Mouse (Mus musculus) midbrain, embryonic 11.5 days (tissue): ENCODE measurements around the gene Slc41a3. TPM values are rescaled to one million over a fixed set of nuclear protein-coding genes. Genes with fewer than 3 reads are reported as not detected.

Source experiments
- ATAC-seq: fragments of 200-750 bp; cut with Nextera tagmentation; 2 replicates; pipeline ENCODE4 v1.8.0; 2017; ENCODE audit warnings: moderate TSS enrichment, moderate library complexity; ENCODE audit not compliant: low FRiP score
- DNase-seq: peaks from one replicate; pipeline ENCODE4 v3.0.0; 2015; ENCODE audit warnings: low spot score; ENCODE audit errors: missing footprints
- H3K27ac ChIP-seq: fragments of 300-500 bp; sonication (generic); 2 replicates; pipeline ENCODE4 v1.5.1; 2014; ENCODE audit warnings: low read depth, low read length
- H3K27me3 ChIP-seq: fragments of 300-500 bp; sonication (generic); 2 replicates; pipeline ENCODE4 v1.6.1; 2014; ENCODE audit warnings: mild to moderate bottlenecking, low read length, moderate library complexity, mixed read lengths; ENCODE audit not compliant: control insufficient read depth, insufficient read depth
- H3K36me3 ChIP-seq: fragments of 300-500 bp; sonication (generic); 2 replicates; pipeline ENCODE4 v1.6.1; 2014; ENCODE audit warnings: mild to moderate bottlenecking, low read length, moderate library complexity, mixed read lengths; ENCODE audit not compliant: control insufficient read depth, insufficient read depth
- H3K4me1 ChIP-seq: fragments of 300-500 bp; sonication (generic); 2 replicates; pipeline ENCODE4 v1.6.1; 2014; ENCODE audit warnings: low read length; ENCODE audit not compliant: control insufficient read depth, insufficient read depth
- H3K4me2 ChIP-seq: fragments of 300-500 bp; sonication (generic); 2 replicates; pipeline ENCODE4 v1.6.1; 2014; ENCODE audit warnings: mild to moderate bottlenecking, moderate library complexity
- H3K4me3 ChIP-seq: fragments of 300-500 bp; sonication (generic); 2 replicates; pipeline ENCODE4 v1.5.1; 2014; ENCODE audit warnings: low read depth, low read length
- H3K9ac ChIP-seq: fragments of 300-500 bp; sonication (generic); 2 replicates; pipeline ENCODE4 v1.6.1; 2014; ENCODE audit warnings: low read length
- H3K9me3 ChIP-seq: fragments of 300-500 bp; sonication (generic); 2 replicates; pipeline ENCODE4 v1.6.1; 2016; ENCODE audit warnings: low read length; ENCODE audit not compliant: control insufficient read depth
- WGBS: fragments of 180-500 bp; shearing (Covaris S2); extraction: QIAGEN DNeasy Blood & Tissue Kit; methylation state at CpG from one replicate; pipeline ENCODE4 v1.1.7; 2014; 5-methylcytosine and 5-hydroxymethylcytosine counted together
- polyA plus RNA-seq: library from polyadenylated mRNA; unstranded; fragments of >200 nt; fragmentation: Nextera tagmentation; extraction: Ambion mirVana; gene quantifications from 2 replicates; pipeline ENCODE4 v1.2.1, GENCODE M21; 2014

Slc41a3 gene
- polyA plus RNA-seq, 1 experiment from 2014 or later = 2.7 TPM

- Histone ChIP-seq H3K36me3 (no peaks in the 10 kb centered on the region), H3K4me3 (peak overlapping the region; percentile 57), H3K4me2 (peak overlapping the region; percentile 77), H3K27ac (no peak overlapping the region), H3K9me3 (no peaks in the 10 kb centered on the region), H3K9ac (peak overlapping the region; percentile 75), H3K27me3 (peaks cover 10% of the 10 kb centered on the region), H3K4me1 (peaks cover 8% of the 10 kb centered on the region)
- no peak for DNase-seq
- 14% methylated on average over 5 of the region's 5 CpGs for WGBS
- no peak for ATAC-seq
Measured at GRCm38 (mm10) chr6:90605298-90605665, 757 bp downstream of the Slc41a3 start.

DNA sequence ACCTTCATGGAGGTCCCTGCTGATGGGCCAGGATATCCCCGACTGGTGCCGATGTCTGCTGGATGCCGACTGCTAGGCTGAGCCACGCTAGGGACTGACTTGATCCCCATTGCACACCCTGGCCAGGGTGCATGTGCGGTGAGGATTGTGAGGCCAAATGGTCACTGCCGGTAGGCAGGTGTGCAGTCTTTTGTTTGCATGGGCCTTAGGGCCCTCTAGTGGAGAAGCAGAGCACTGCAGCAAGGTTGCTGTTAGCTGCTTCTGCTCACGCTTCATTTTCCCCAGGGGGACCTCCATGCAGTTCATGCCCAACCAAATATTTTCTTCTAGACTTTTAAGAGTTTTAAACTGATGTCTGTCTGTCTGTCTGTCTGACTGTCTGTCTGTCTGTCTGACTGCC is 2.0 kb downstream of the Slc41a3 start:
- Histone ChIP-seq H3K9me3 (no peaks in the 10 kb centered on the region), H3K4me3 (no peak overlapping the region), H3K36me3 (no peaks in the 10 kb centered on the region), H3K9ac (no peak overlapping the region), H3K4me1 (peaks cover 8% of the 10 kb centered on the region), H3K27ac (no peak overlapping the region), H3K27me3 (peaks cover 10% of the 10 kb centered on the region), H3K4me2 (no peak overlapping the region)
- ATAC-seq = no peak
- DNase-seq = peak; percentile 96
- WGBS = 29% methylated on average over 7 of the region's 7 CpGs

GRCm38 (mm10) chr6:90607196-90607595 is 2.7 kb downstream of the Slc41a3 start:
- H3K27ac ChIP-seq = no peak overlapping the region
- ATAC-seq = no peak
- peaks cover 10% of the 10 kb centered on the region for H3K27me3 ChIP-seq
- H3K36me3 ChIP-seq = no peaks in the 10 kb centered on the region
- DNase-seq = peak; percentile 89
- no peak overlapping the region for H3K9ac ChIP-seq
- H3K4me1 ChIP-seq = peaks cover 8% of the 10 kb centered on the region
- H3K4me3 ChIP-seq = no peak overlapping the region
- H3K4me2 ChIP-seq = no peak overlapping the region
- no peaks in the 10 kb centered on the region for H3K9me3 ChIP-seq
- WGBS = 23% methylated on average over 5 of the region's 5 CpGs

GRCm38 (mm10) chr6:90608186-90608585 is 3.7 kb downstream of the Slc41a3 start:
- peaks cover 10% of the 10 kb centered on the region for H3K27me3 ChIP-seq

GRCm38 (mm10) chr6:90610248-90610647 is 5.7 kb downstream of the Slc41a3 start:
- DNase-seq (no peak), ATAC-seq (no peak)
- Histone ChIP-seq H3K4me3 (no peak overlapping the region), H3K4me1 (peaks cover 3% of the 10 kb centered on the region), H3K27me3 (peaks cover 10% of the 10 kb centered on the region), H3K36me3 (no peaks in the 10 kb centered on the region), H3K9ac (no peak overlapping the region), H3K27ac (no peak overlapping the region), H3K9me3 (no peaks in the 10 kb centered on the region), H3K4me2 (no peak overlapping the region)
- 89% methylated on average over 5 of the region's 5 CpGs for WGBS

More at GRCm38 (mm10) chr6:90608186-90608585, 3.7 kb downstream of the Slc41a3 start:
- peak; percentile 77 for DNase-seq
- no peak for ATAC-seq
- Histone ChIP-seq H3K4me2 (no peak overlapping the region), H3K4me3 (no peak overlapping the region), H3K27ac (no peak overlapping the region), H3K4me1 (peaks cover 8% of the 10 kb centered on the region), H3K9ac (no peak overlapping the region), H3K36me3 (no peaks in the 10 kb centered on the region), H3K9me3 (no peaks in the 10 kb centered on the region)
- 59% methylated on average over 6 of the region's 6 CpGs for WGBS

GRCm38 (mm10) chr6:90613277-90613676 is 8.8 kb downstream of the Slc41a3 start:
- no peaks in the 10 kb centered on the region for H3K27me3 ChIP-seq
- H3K27ac ChIP-seq = no peak overlapping the region
- no peak overlapping the region for H3K4me3 ChIP-seq
- 82% methylated on average over 8 of the region's 8 CpGs for WGBS
- H3K36me3 ChIP-seq = no peaks in the 10 kb centered on the region
- no peak for DNase-seq
- no peak for ATAC-seq
- H3K4me1 ChIP-seq = no peaks in the 10 kb centered on the region
- H3K9ac ChIP-seq = no peak overlapping the region
- no peaks in the 10 kb centered on the region for H3K9me3 ChIP-seq
- no peak overlapping the region for H3K4me2 ChIP-seq

GRCm38 (mm10) chr6:90615362-90615761 is 10.8 kb downstream of the Slc41a3 start:
- Histone ChIP-seq H3K27me3 (no peaks in the 10 kb centered on the region), H3K36me3 (no peaks in the 10 kb centered on the region), H3K4me3 (no peak overlapping the region), H3K4me1 (no peaks in the 10 kb centered on the region), H3K9me3 (no peaks in the 10 kb centered on the region), H3K4me2 (no peak overlapping the region), H3K27ac (no peak overlapping the region), H3K9ac (no peak overlapping the region)
- WGBS = 84% methylated on average over 7 of the region's 7 CpGs
- no peak for DNase-seq
- ATAC-seq = no peak

GRCm38 (mm10) chr6:90615991-90616390 is 11.5 kb downstream of the Slc41a3 start:
- no peak overlapping the region for H3K4me2 ChIP-seq
- H3K4me3 ChIP-seq = no peak overlapping the region
- no peaks in the 10 kb centered on the region for H3K36me3 ChIP-seq
- H3K9ac ChIP-seq = no peak overlapping the region
- no peak for ATAC-seq
- no peak for DNase-seq
- no peak overlapping the region for H3K27ac ChIP-seq
- no peaks in the 10 kb centered on the region for H3K9me3 ChIP-seq
- H3K4me1 ChIP-seq = peaks cover 2% of the 10 kb centered on the region
- 80% methylated on average over 6 of the region's 6 CpGs for WGBS
- H3K27me3 ChIP-seq = no peaks in the 10 kb centered on the region

DNA sequence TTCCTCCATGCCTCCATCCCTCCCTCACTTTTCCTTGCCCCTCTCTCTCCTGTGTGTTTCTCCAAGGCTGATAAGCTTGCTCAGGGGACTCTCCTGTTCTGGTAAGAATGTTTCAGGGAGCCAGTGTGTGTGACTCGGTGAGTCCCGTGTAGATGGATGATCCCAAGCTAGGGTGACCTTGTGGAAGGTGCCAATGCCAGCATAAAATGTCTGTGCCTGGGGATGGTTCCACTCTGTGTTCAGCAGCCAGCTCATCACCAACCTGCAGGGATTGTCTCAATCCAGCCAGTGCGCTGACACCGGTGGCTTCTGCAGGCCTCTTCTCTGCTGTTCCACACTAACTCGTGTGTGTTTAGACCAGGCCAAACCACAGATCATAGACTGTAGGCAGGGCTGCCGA is 12.0 kb downstream of the Slc41a3 start:
- DNase-seq = no peak
- H3K36me3 ChIP-seq = no peaks in the 10 kb centered on the region
- 88% methylated on average over 6 of the region's 6 CpGs for WGBS
- peaks cover 3% of the 10 kb centered on the region for H3K4me1 ChIP-seq
- H3K9ac ChIP-seq = no peak overlapping the region
- no peak overlapping the region for H3K4me3 ChIP-seq
- H3K27me3 ChIP-seq = no peaks in the 10 kb centered on the region
- H3K4me2 ChIP-seq = no peak overlapping the region
- no peak for ATAC-seq
- no peak overlapping the region for H3K27ac ChIP-seq
- no peaks in the 10 kb centered on the region for H3K9me3 ChIP-seq

DNA sequence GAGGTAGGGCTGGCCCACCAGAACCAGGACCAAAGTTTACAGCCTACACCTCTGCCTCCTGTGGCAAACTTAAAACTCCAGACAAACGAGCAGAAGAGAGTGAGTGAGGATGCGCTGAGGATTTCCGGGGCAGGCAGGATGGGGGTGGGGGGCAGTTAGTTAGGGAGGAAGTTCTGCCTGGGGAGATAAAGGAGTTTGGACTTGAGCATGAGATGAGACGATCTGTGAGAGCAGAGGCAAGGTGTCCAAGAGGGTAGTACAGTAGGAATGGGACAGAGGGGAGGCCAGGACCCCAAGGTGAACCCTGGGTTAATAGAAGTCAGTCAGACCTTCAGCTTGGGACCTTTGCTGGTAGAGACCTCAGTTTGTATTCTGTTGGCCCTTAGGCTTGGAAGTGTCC is 13.7 kb downstream of the Slc41a3 start:
- ATAC-seq (no peak), DNase-seq (no peak)
- H3K9ac ChIP-seq = no peak overlapping the region
- H3K4me1 ChIP-seq = peaks cover 3% of the 10 kb centered on the region
- no peaks in the 10 kb centered on the region for H3K27me3 ChIP-seq
- H3K36me3 ChIP-seq = no peaks in the 10 kb centered on the region
- 75% methylated on average over 4 of the region's 4 CpGs for WGBS
- no peak overlapping the region for H3K4me3 ChIP-seq
- H3K27ac ChIP-seq = no peak overlapping the region
- no peaks in the 10 kb centered on the region for H3K9me3 ChIP-seq
- no peak overlapping the region for H3K4me2 ChIP-seq
